Mouse (Mus musculus): ENCODE measurements at regions not wholly inside any gene's neighbourhood (a gene's known extent, or its start where the extent isn't known, plus 50 kb on each side); places are given as distances from the start of the nearest gene placed in this dataset.

- no peak for TF ChIP-seq CTCF (IDR thresholded peaks at IDR 0.05; ENCODE audit: borderline replicate concordance, extremely low read depth, insufficient read depth, insufficient read length)
- TF ChIP-seq POLR2A (IDR thresholded peaks at IDR 0.05; ENCODE audit: borderline replicate concordance, extremely low read depth, insufficient read depth, insufficient read length, poor library complexity, severe bottlenecking) = no peak
These were observed 455.7 kb upstream of the Syt1 start for GRCm38 (mm10) chr10:109466516-109466915.
